Mouse (Mus musculus) CH12.LX (cell line): Measurements from ENCODE around the gene Cdsn. TPM values are rescaled to one million over a fixed set of nuclear protein-coding genes. Genes with fewer than 3 reads are reported as not detected.
"Not testable (repeated sequence)": the region's sequence is repeated elsewhere in the genome, so short reads cannot be mapped to it uniquely, and the experiment has no call there.

Experiments
- DNase-seq: peaks from one replicate; pipeline ENCODE4 v3.0.0-alpha.2; 2013; ENCODE audit errors: extremely low read depth
- H3K27ac ChIP-seq: 2 replicates; pipeline ENCODE4 v1.5.1; 2012; ENCODE audit warnings: low read depth, mild to moderate bottlenecking, control low read depth, moderate library complexity; ENCODE audit not compliant: insufficient read depth
- H3K27me3 ChIP-seq: replicated peaks from 2 replicates; pipeline ENCODE3; 2012; ENCODE audit warnings: inconsistent platforms
- H3K36me3 ChIP-seq, 2 experiments: replicated peaks in 1 of 2; 2 replicates each; pipeline versions ENCODE3 to v1.6.1; 2012; ENCODE audit warnings: inconsistent platforms in 1 of 2, low read length in 1 of 2, mild to moderate bottlenecking in 1 of 2, mixed read lengths in 1 of 2, moderate library complexity in 1 of 2; ENCODE audit not compliant: control insufficient read depth in 1 of 2, insufficient read depth in 1 of 2
- H3K4me1 ChIP-seq, 2 experiments: 2 replicates each; pipeline ENCODE4 v1.6.1; 2012; ENCODE audit warnings: inconsistent platforms in 1 of 2, moderate library complexity in 1 of 2; ENCODE audit not compliant: insufficient read depth in 2 of 2, control insufficient read depth in 1 of 2
- H3K4me2 ChIP-seq: 2 replicates; pipeline ENCODE4 v1.6.1; 2012; ENCODE audit warnings: low read depth, mild to moderate bottlenecking, control low read depth; ENCODE audit not compliant: poor library complexity, insufficient read depth, severe bottlenecking
- H3K4me3 ChIP-seq, 3 experiments: fragments of 150-350 bp in 1 of 3; sonication (generic) in 1 of 3; replicated peaks in 1 of 3; 2 replicates each; pipeline versions ENCODE3 to v1.5.1; 2011 to 2012; ENCODE audit warnings: low read depth in 2 of 3, low read length in 2 of 3, mild to moderate bottlenecking in 2 of 3, moderate library complexity in 2 of 3, control low read depth in 1 of 3, improper control_type of control experiment in 1 of 3, inconsistent platforms in 1 of 3, mixed read lengths in 1 of 3; ENCODE audit not compliant: poor library complexity in 1 of 3
- H3K79me2 ChIP-seq: replicated peaks from 2 replicates; pipeline ENCODE4 v1.6.1; 2012; ENCODE audit warnings: mild to moderate bottlenecking, moderate library complexity; ENCODE audit not compliant: control insufficient read depth, poor library complexity, insufficient read depth, severe bottlenecking; ENCODE audit errors: extremely low read depth
- H3K9ac ChIP-seq: 2 replicates; pipeline ENCODE4 v1.6.1; 2012; ENCODE audit warnings: low read depth, mild to moderate bottlenecking, control low read depth, moderate library complexity; ENCODE audit not compliant: insufficient read depth
- H3K9me3 ChIP-seq: replicated peaks from 2 replicates; pipeline ENCODE3; 2012; ENCODE audit warnings: low read length, inconsistent platforms, mixed read lengths
- CTCF ChIP-seq, 2 experiments: IDR thresholded peaks in 1 of 2; conservative IDR thresholded peaks in 1 of 2; 2 replicates each; pipeline ENCODE4 v1.5.1; 2011 to 2012; ENCODE audit warnings: low read depth in 2 of 2, low read length in 2 of 2, improper control_type of control experiment in 1 of 2, inconsistent platforms in 1 of 2, mild to moderate bottlenecking in 1 of 2, moderate library complexity in 1 of 2
- ETS1 ChIP-seq: conservative IDR thresholded peaks from 2 replicates; pipeline ENCODE4 v1.6.1; 2012; ENCODE audit warnings: low read depth, mild to moderate bottlenecking, inconsistent platforms, low read length, improper control_type of control experiment, moderate library complexity
- IRF4 ChIP-seq: IDR thresholded peaks from 2 replicates; pipeline ENCODE4 v1.6.1; 2014; ENCODE audit warnings: low read depth, mild to moderate bottlenecking, inconsistent platforms, low read length, improper control_type of control experiment
- MAX ChIP-seq: IDR thresholded peaks from 2 replicates; pipeline ENCODE4 v1.6.1; 2011; ENCODE audit warnings: low read length, improper control_type of control experiment
- MXI1 ChIP-seq: IDR thresholded peaks from 2 replicates; pipeline ENCODE4 v1.6.1; 2011; ENCODE audit warnings: mild to moderate bottlenecking, low read depth, low read length, improper control_type of control experiment
- NELFE ChIP-seq: IDR thresholded peaks from 2 replicates; pipeline ENCODE4 v1.6.1; 2011; ENCODE audit warnings: low read depth, low read length, improper control_type of control experiment
- NRF1 ChIP-seq: IDR thresholded peaks from 2 replicates; pipeline ENCODE4 v1.6.1; 2014; ENCODE audit warnings: low read depth, mild to moderate bottlenecking, inconsistent platforms, low read length, improper control_type of control experiment, moderate library complexity
- RAD21 ChIP-seq: IDR thresholded peaks from 2 replicates; pipeline ENCODE4 v1.6.1; 2011; ENCODE audit warnings: low read depth, mild to moderate bottlenecking, low read length, improper control_type of control experiment, moderate library complexity
- SIN3A ChIP-seq: IDR thresholded peaks from 2 replicates; pipeline ENCODE4 v1.6.1; 2012; ENCODE audit warnings: low read length, improper control_type of control experiment, inconsistent platforms
- SMC3 ChIP-seq: IDR thresholded peaks from 2 replicates; pipeline ENCODE4 v1.6.1; 2011; ENCODE audit warnings: low read depth, low read length, improper control_type of control experiment
- TBP ChIP-seq: conservative IDR thresholded peaks from 2 replicates; pipeline ENCODE4 v1.6.1; 2011; ENCODE audit warnings: low read depth, low read length, improper control_type of control experiment
- TCF12 ChIP-seq: IDR thresholded peaks from 2 replicates; pipeline ENCODE4 v1.6.1; 2014; ENCODE audit warnings: low read depth, mild to moderate bottlenecking, inconsistent platforms, low read length, improper control_type of control experiment
- UBTF ChIP-seq: IDR thresholded peaks from 2 replicates; pipeline ENCODE4 v1.6.1; 2012; ENCODE audit warnings: low read depth, mild to moderate bottlenecking, inconsistent platforms, low read length, improper control_type of control experiment, moderate library complexity
- ZKSCAN1 ChIP-seq: IDR thresholded peaks from 2 replicates; pipeline ENCODE4 v1.6.1; 2012; ENCODE audit warnings: low read depth, inconsistent platforms, low read length, improper control_type of control experiment, borderline replicate concordance
- ZNF384 ChIP-seq: IDR thresholded peaks from 2 replicates; pipeline ENCODE4 v1.6.1; 2012; ENCODE audit warnings: low read depth, low read length, improper control_type of control experiment, inconsistent platforms
- dilution Hi-C: fragments of 300-500 bp; cut with MboI; formaldehyde crosslinking; loops from 2 replicates; pipeline ENCODE4 v1.14.3; 2020; ENCODE audit warnings: low sequenced_read_pairs; ENCODE audit not compliant: extremely low pct_unique_long_range_greater_than_20kb, extremely low pct_ligation_motif_present
- in situ Hi-C: fragments of 300-500 bp; cut with MboI; formaldehyde crosslinking; loops from 3 replicates; pipeline ENCODE4 v1.14.3; 2019; ENCODE audit warnings: low sequenced_read_pairs, low pct_ligation_motif_present, low pct_unique_long_range_greater_than_20kb, mixed read lengths
- polyA plus RNA-seq: library from polyadenylated mRNA; unstranded; fragments of >175 nt; gene quantifications from 2 replicates; pipeline ENCODE4 v1.2.1, GENCODE M21; 2012; ENCODE audit warnings: low read depth; ENCODE audit not compliant: insufficient read length
- total RNA-seq, 2 experiments: library from RNA; depleted of rRNA; stranded (reverse); fragments of 300-350 nt in 1 of 2; fragments of >200 nt in 1 of 2; gene quantifications; 2 replicates each; pipeline ENCODE4 v1.2.3; 2012 to 2014

The Cdsn gene
- total and polyA plus RNA-seq, 3 experiments = 0.17 to 1.4 (median 0.76) TPM

- no peak overlapping the region for H3K27ac ChIP-seq
- no peak for DNase-seq
- H3K79me2 ChIP-seq = no peaks in the 10 kb centered on the region
- in situ Hi-C loops = no loop called here
- H3K4me1 ChIP-seq = peaks cover 0 to 18% of the 10 kb centered on the region in 2 experiments; a peak in 2 of 4 replicates
- no peaks in the 10 kb centered on the region for H3K9me3 ChIP-seq
- peaks cover 4 to 8% of the 10 kb centered on the region in 2 experiments for H3K36me3 ChIP-seq
- H3K27me3 ChIP-seq = peaks cover 1% of the 10 kb centered on the region
- TF ChIP-seq SIN3A = no peak
- no peak for TF ChIP-seq TBP
- no peak for TF ChIP-seq NRF1
- TF ChIP-seq RAD21 = no peak
- no peak for TF ChIP-seq TCF12
- no peak for TF ChIP-seq ZKSCAN1
- TF ChIP-seq IRF4 = no peak
- TF ChIP-seq ETS1 = no peak
- TF ChIP-seq, all 38 proteins: peak for 0
- H3K9ac ChIP-seq = no peak overlapping the region
- dilution Hi-C loops = no loop called here
- H3K4me3 ChIP-seq = no peak overlapping the region
- H3K4me2 ChIP-seq = no peak overlapping the region
Observed at GRCm38 (mm10) chr17:35507556-35508260, 44.2 kb upstream of the Cdsn start.

DNA sequence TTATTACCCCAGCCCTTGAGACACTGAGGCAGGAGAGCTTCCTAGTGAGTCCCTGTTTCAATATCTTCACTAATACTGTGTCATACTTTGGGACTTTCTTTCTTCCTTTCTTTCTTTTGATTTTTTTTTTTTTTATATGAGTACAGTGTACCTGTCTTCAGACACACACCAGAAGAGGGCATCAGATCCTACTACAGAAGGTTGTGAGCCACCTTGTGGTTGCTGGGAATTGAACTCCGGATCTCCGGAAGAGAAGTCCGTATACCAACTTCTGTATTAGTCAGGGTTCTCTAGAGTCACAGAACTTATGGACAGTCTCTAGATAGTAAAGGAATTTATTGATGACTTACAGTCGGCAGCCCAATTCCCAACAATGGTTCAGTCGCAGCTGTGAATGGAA, 43.6 kb upstream of the Cdsn start:
- H3K79me2 ChIP-seq, H3K9ac ChIP-seq, dilution Hi-C loops, H3K4me2 ChIP-seq, H3K9me3 ChIP-seq, H3K4me3 ChIP-seq, in situ Hi-C loops, H3K27me3 ChIP-seq, DNase-seq, H3K27ac ChIP-seq: not testable (repeated sequence)
- peaks cover 9 to 14% of the 10 kb centered on the region in 2 experiments for H3K36me3 ChIP-seq
- TF ChIP-seq CTCF (conservative IDR thresholded peaks at IDR 0.05 in 1 of 2, IDR thresholded peaks at IDR 0.05 in 1 of 2; ENCODE audit: low read depth in 2 of 2, low read length in 2 of 2) = peak in 1 of 2 experiments; percentile 42; a peak in 2 of 4 replicates
- TF ChIP-seq ZNF384 = peak; percentile 48
- H3K4me1 ChIP-seq = peaks cover 0 to 18% of the 10 kb centered on the region in 2 experiments; a peak in 2 of 4 replicates

DNA sequence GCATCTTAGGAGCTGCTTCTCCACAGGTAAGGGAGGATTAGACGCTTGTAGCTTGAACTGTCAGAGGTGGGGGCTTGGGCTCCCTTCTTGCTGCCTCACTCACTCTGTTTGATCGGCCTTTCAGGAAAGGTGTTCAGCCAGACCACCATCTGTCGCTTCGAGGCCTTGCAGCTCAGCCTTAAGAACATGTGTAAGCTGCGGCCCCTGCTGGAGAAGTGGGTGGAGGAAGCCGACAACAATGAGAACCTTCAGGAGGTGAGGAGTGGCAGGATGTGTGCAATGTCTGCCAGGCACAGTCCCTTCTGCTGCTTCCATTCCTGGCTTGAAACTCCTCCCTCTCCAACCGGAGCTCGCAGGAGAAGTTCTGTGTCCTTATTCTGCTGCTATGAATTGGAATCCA, 42.6 kb upstream of the Cdsn start:
- H3K4me2 ChIP-seq = no peak overlapping the region
- H3K9me3 ChIP-seq = no peaks in the 10 kb centered on the region
- no peaks in the 10 kb centered on the region for H3K79me2 ChIP-seq
- no peaks in the 10 kb centered on the region for H3K27me3 ChIP-seq
- dilution Hi-C loops (no loop called here), in situ Hi-C loops (no loop called here)
- H3K36me3 ChIP-seq = peaks cover 9 to 24% of the 10 kb centered on the region in 2 experiments
- TF ChIP-seq UBTF (0 out of 2 replicates have a peak, but pooled peaks have one; percentile 32), MAX (peak; percentile 43; the same call in 1 of the 2 replicates), NELFE (no peak), RAD21 (peak; percentile 49), CTCF (conservative IDR thresholded peaks at IDR 0.05 in 1 of 2, IDR thresholded peaks at IDR 0.05 in 1 of 2; ENCODE audit: low read depth in 2 of 2, low read length in 2 of 2) (peak in 1 of 2 experiments; percentile 74; a peak in 2 of 4 replicates), MXI1 (no peak), SMC3 (peak; percentile 71)
- DNase-seq = peak; percentile 52
- H3K27ac ChIP-seq = no peak overlapping the region
- H3K4me1 ChIP-seq = peaks cover under 1 to 15% of the 10 kb centered on the region in 2 experiments; a peak in 2 of 4 replicates
- H3K4me3 ChIP-seq = no peak overlapping the region
- H3K9ac ChIP-seq = no peak overlapping the region
